Mouse (Mus musculus) ES-Bruce4 (cell line): ENCODE results near the gene Itga9. TPM values are rescaled to one million over a fixed set of nuclear protein-coding genes. Genes with fewer than 3 reads are reported as not detected.

Source experiments
- H3K27ac ChIP-seq: 2 replicates; pipeline ENCODE4 v1.5.1; 2012; ENCODE audit warnings: low read length, inconsistent platforms; ENCODE audit not compliant: insufficient read depth
- H3K27me3 ChIP-seq: 2 replicates; pipeline ENCODE4 v1.6.1; 2012; ENCODE audit warnings: mild to moderate bottlenecking, low read length, inconsistent platforms; ENCODE audit not compliant: control insufficient read depth, poor library complexity, insufficient read depth, severe bottlenecking
- H3K36me3 ChIP-seq: 2 replicates; pipeline ENCODE4 v1.6.1; 2012; ENCODE audit warnings: inconsistent platforms, mild to moderate bottlenecking, low read length, moderate library complexity; ENCODE audit not compliant: control insufficient read depth, poor library complexity, insufficient read depth, severe bottlenecking
- H3K4me1 ChIP-seq: one replicate; pipeline ENCODE4 v1.8.1; 2011; ENCODE audit warnings: low read length; ENCODE audit not compliant: control insufficient read depth, insufficient read depth
- H3K4me3 ChIP-seq: 2 replicates; pipeline ENCODE4 v1.5.1; 2011; ENCODE audit warnings: low read depth, mild to moderate bottlenecking, low read length
- H3K9ac ChIP-seq: 2 replicates; pipeline ENCODE4 v1.6.1; 2012; ENCODE audit warnings: low read depth, mild to moderate bottlenecking, inconsistent platforms; ENCODE audit not compliant: poor library complexity, severe bottlenecking
- H3K9me3 ChIP-seq: replicated peaks from 2 replicates; pipeline ENCODE4 v1.6.1; 2012; ENCODE audit warnings: mild to moderate bottlenecking, low read length, inconsistent platforms; ENCODE audit not compliant: control insufficient read depth, poor library complexity, insufficient read depth, severe bottlenecking
- CTCF ChIP-seq: IDR thresholded peaks from one replicate; pipeline ENCODE4 v1.8.1; 2011; ENCODE audit warnings: low read depth, low read length
- EP300 ChIP-seq: IDR thresholded peaks from 2 replicates; pipeline ENCODE4 v1.6.1; 2011; ENCODE audit warnings: low read depth, low read length; ENCODE audit not compliant: insufficient read depth
- POLR2A ChIP-seq: IDR thresholded peaks from one replicate; pipeline ENCODE4 v1.8.1; 2011; ENCODE audit warnings: low read length; ENCODE audit not compliant: insufficient read depth
- polyA plus RNA-seq: library from polyadenylated mRNA; stranded (reverse); fragments of >200 nt; gene quantifications from 2 replicates; pipeline ENCODE4 v1.2.4, GENCODE M21; 2011; ENCODE audit warnings: low read depth; ENCODE audit not compliant: missing spikeins, insufficient read depth, insufficient read length

Gene Itga9
- polyA plus RNA-seq, 1 experiment: 5.2 TPM

GRCm38 (mm10) chr9:118860613-118861141 lies 254.2 kb downstream of the Itga9 start:
- Histone ChIP-seq H3K36me3 (no peaks in the 10 kb centered on the region), H3K27me3 (no peaks in the 10 kb centered on the region), H3K4me3 (no peak overlapping the region), H3K27ac (no peak overlapping the region), H3K4me1 (peaks cover 13% of the 10 kb centered on the region), H3K9ac (no peak overlapping the region), H3K9me3 (peaks cover 2% of the 10 kb centered on the region; the same call in 1 of the 2 replicates)
- no peak for TF ChIP-seq EP300

- Histone ChIP-seq H3K27me3 (no peaks in the 10 kb centered on the region), H3K4me3 (no peak overlapping the region), H3K27ac (0 out of 2 replicates have a peak overlapping the region, but pooled peaks have one; percentile 69), H3K9ac (no peak overlapping the region), H3K4me1 (peaks cover 13% of the 10 kb centered on the region), H3K36me3 (no peaks in the 10 kb centered on the region), H3K9me3 (no peaks in the 10 kb centered on the region; the same call in 1 of the 2 replicates)
- TF ChIP-seq CTCF (no peak), EP300 (no peak), POLR2A (no peak)
These were observed 255.7 kb downstream of the Itga9 start for GRCm38 (mm10) chr9:118862214-118862613.

DNA sequence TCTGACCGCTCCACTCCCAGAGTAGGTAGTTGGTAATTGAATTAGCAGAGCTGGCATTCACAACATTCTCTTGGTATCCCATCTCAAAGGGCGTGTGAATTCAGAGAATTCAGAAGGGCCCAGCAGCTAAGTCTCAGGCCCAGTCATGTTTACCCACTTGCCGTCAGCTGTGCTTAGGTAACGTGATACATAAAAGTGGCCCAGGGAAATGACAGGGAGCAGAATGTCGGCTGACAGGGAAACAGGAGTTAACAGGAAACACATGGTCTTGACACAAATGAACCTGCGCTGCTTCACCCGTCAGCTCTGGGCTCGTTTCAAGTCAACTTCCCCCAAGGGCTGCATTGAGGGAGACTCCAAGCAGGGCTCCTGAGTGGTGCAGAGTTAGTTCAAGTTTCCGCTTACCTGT lies 256.4 kb downstream of the Itga9 start:
- Histone ChIP-seq H3K9ac (no peak overlapping the region), H3K27ac (peak overlapping the region; percentile 69), H3K27me3 (no peaks in the 10 kb centered on the region), H3K9me3 (no peaks in the 10 kb centered on the region; the same call in 1 of the 2 replicates), H3K4me1 (peaks cover 13% of the 10 kb centered on the region), H3K36me3 (no peaks in the 10 kb centered on the region), H3K4me3 (no peak overlapping the region)
- TF ChIP-seq POLR2A (no peak), EP300 (no peak), CTCF (no peak)

DNA sequence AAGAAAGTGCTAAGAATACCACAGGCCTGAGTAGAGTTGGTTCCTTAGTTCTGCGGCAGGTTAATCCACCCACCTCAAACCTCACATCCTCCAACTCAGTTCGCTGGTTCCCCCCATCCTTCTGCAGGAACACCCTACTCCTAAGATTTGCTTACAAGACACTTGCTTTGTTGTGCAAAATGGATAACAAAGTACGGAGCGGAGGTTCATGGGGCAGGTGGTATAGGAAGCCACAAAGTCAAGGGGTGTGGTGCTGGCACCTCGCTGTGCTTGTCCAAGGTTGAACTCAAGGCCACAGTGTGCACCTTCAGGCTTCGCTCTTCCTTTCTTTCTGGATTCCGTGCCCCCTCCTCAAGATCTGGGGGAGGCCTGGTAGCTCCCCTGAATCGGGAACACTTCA lies 257.0 kb downstream of the Itga9 start:
- Histone ChIP-seq H3K27me3 (no peaks in the 10 kb centered on the region), H3K4me3 (no peak overlapping the region), H3K9me3 (no peaks in the 10 kb centered on the region; the same call in 1 of the 2 replicates), H3K4me1 (peaks cover 13% of the 10 kb centered on the region), H3K27ac (peak overlapping the region; percentile 69), H3K9ac (no peak overlapping the region), H3K36me3 (no peaks in the 10 kb centered on the region)
- TF ChIP-seq POLR2A (no peak), EP300 (peak; percentile 97), CTCF (no peak)

GRCm38 (mm10) chr9:118866949-118867348 lies 260.5 kb downstream of the Itga9 start:
- no peak overlapping the region for H3K4me3 ChIP-seq
- H3K27me3 ChIP-seq: no peaks in the 10 kb centered on the region
- no peak overlapping the region for H3K27ac ChIP-seq
- H3K4me1 ChIP-seq: peaks cover 6% of the 10 kb centered on the region
- H3K9ac ChIP-seq: no peak overlapping the region
- TF ChIP-seq CTCF (no peak), POLR2A (no peak), EP300 (no peak)
- no peaks in the 10 kb centered on the region; the same call in 1 of the 2 replicates for H3K9me3 ChIP-seq
- no peaks in the 10 kb centered on the region for H3K36me3 ChIP-seq

GRCm38 (mm10) chr9:118867851-118868250 lies 261.4 kb downstream of the Itga9 start:
- Histone ChIP-seq H3K4me1 (peaks cover 4% of the 10 kb centered on the region), H3K27me3 (no peaks in the 10 kb centered on the region), H3K4me3 (no peak overlapping the region), H3K9ac (no peak overlapping the region), H3K9me3 (no peaks in the 10 kb centered on the region; the same call in 1 of the 2 replicates), H3K27ac (no peak overlapping the region), H3K36me3 (no peaks in the 10 kb centered on the region)
- TF ChIP-seq POLR2A: no peak
- TF ChIP-seq EP300: no peak
- no peak for TF ChIP-seq CTCF
